Mouse (Mus musculus): ENCODE measurements at regions not wholly inside any gene's neighbourhood (a gene's known extent, or its start where the extent isn't known, plus 50 kb on each side); places are given as distances from the start of the nearest gene placed in this dataset.

GRCm38 (mm10) chr5:51169828-51170227, 397.7 kb downstream of the Ppargc1a start:
- Histone ChIP-seq H3K27ac (ENCODE audit: low read depth, low read length) (no peak overlapping the region), H3K27me3 (ENCODE audit: control insufficient read depth, insufficient read depth, low read length) (no peaks in the 10 kb centered on the region), H3K4me2 (no peak overlapping the region), H3K4me1 (ENCODE audit: control insufficient read depth, insufficient read depth, low read length) (no peaks in the 10 kb centered on the region), H3K9ac (ENCODE audit: low read length) (no peak overlapping the region), H3K9me3 (ENCODE audit: control insufficient read depth, low read length) (no peaks in the 10 kb centered on the region), H3K4me3 (ENCODE audit: low read depth, low read length) (no peak overlapping the region), H3K36me3 (ENCODE audit: control insufficient read depth, insufficient read depth, low read length) (no peaks in the 10 kb centered on the region)
- no peak for ATAC-seq (ENCODE audit: low FRiP score)
- no peak for DNase-seq (ENCODE audit: low spot score, missing footprints)
- WGBS, result 78% methylated on average over 1 of the region's 1 CpGs

GRCm38 (mm10) chr5:51168206-51168605, 399.3 kb downstream of the Ppargc1a start:
- H3K36me3 ChIP-seq (ENCODE audit: control insufficient read depth, insufficient read depth, low read length), result no peaks in the 10 kb centered on the region
- H3K4me1 ChIP-seq (ENCODE audit: control insufficient read depth, insufficient read depth, low read length), result no peaks in the 10 kb centered on the region
- no peak for DNase-seq (ENCODE audit: low spot score, missing footprints)
- H3K9me3 ChIP-seq (ENCODE audit: control insufficient read depth, low read length), result no peaks in the 10 kb centered on the region
- no peak overlapping the region for H3K9ac ChIP-seq (ENCODE audit: low read length)
- no peak overlapping the region for H3K4me2 ChIP-seq
- 73% methylated on average over 6 of the region's 6 CpGs for WGBS
- H3K4me3 ChIP-seq (ENCODE audit: low read depth, low read length), result no peak overlapping the region
- no peak overlapping the region for H3K27ac ChIP-seq (ENCODE audit: low read depth, low read length)
- no peak for ATAC-seq (ENCODE audit: low FRiP score)
- H3K27me3 ChIP-seq (ENCODE audit: control insufficient read depth, insufficient read depth, low read length), result no peaks in the 10 kb centered on the region

- DNase-seq (ENCODE audit: low spot score, missing footprints) (no peak), ATAC-seq (ENCODE audit: low FRiP score) (no peak)
- Histone ChIP-seq H3K27ac (ENCODE audit: low read depth, low read length) (no peak overlapping the region), H3K4me3 (ENCODE audit: low read depth, low read length) (no peak overlapping the region), H3K4me2 (no peak overlapping the region), H3K36me3 (ENCODE audit: control insufficient read depth, insufficient read depth, low read length) (no peaks in the 10 kb centered on the region), H3K9ac (ENCODE audit: low read length) (no peak overlapping the region), H3K9me3 (ENCODE audit: control insufficient read depth, low read length) (no peaks in the 10 kb centered on the region), H3K27me3 (ENCODE audit: control insufficient read depth, insufficient read depth, low read length) (no peaks in the 10 kb centered on the region), H3K4me1 (ENCODE audit: control insufficient read depth, insufficient read depth, low read length) (no peaks in the 10 kb centered on the region)
- 72% methylated on average over 3 of the region's 3 CpGs for WGBS
Measured at GRCm38 (mm10) chr5:51156901-51157300, 410.6 kb downstream of the Ppargc1a start.

GRCm38 (mm10) chr5:51144842-51145241, 422.7 kb downstream of the Ppargc1a start:
- no peak for ATAC-seq (ENCODE audit: low FRiP score)

GRCm38 (mm10) chr5:51125091-51125490, 442.4 kb downstream of the Ppargc1a start:
- ATAC-seq (ENCODE audit: low FRiP score) (no peak), DNase-seq (ENCODE audit: low spot score, missing footprints) (no peak)
- no peaks in the 10 kb centered on the region for H3K27me3 ChIP-seq (ENCODE audit: control insufficient read depth, insufficient read depth, low read length)
- H3K27ac ChIP-seq (ENCODE audit: low read depth, low read length), result no peak overlapping the region
- 86% methylated on average over 6 of the region's 6 CpGs for WGBS
- H3K4me3 ChIP-seq (ENCODE audit: low read depth, low read length), result no peak overlapping the region
- H3K4me2 ChIP-seq, result no peak overlapping the region
- no peaks in the 10 kb centered on the region for H3K9me3 ChIP-seq (ENCODE audit: control insufficient read depth, low read length)
- H3K36me3 ChIP-seq (ENCODE audit: control insufficient read depth, insufficient read depth, low read length), result no peaks in the 10 kb centered on the region
- H3K4me1 ChIP-seq (ENCODE audit: control insufficient read depth, insufficient read depth, low read length), result no peaks in the 10 kb centered on the region
- H3K9ac ChIP-seq (ENCODE audit: low read length), result no peak overlapping the region

More at GRCm38 (mm10) chr5:51144842-51145241, 422.7 kb downstream of the Ppargc1a start:
- Histone ChIP-seq H3K4me2 (no peak overlapping the region), H3K27ac (ENCODE audit: low read depth, low read length) (no peak overlapping the region), H3K9me3 (ENCODE audit: control insufficient read depth, low read length) (no peaks in the 10 kb centered on the region), H3K9ac (ENCODE audit: low read length) (no peak overlapping the region), H3K36me3 (ENCODE audit: control insufficient read depth, insufficient read depth, low read length) (no peaks in the 10 kb centered on the region), H3K4me1 (ENCODE audit: control insufficient read depth, insufficient read depth, low read length) (no peaks in the 10 kb centered on the region), H3K4me3 (ENCODE audit: low read depth, low read length) (no peak overlapping the region), H3K27me3 (ENCODE audit: control insufficient read depth, insufficient read depth, low read length) (no peaks in the 10 kb centered on the region)
- WGBS, result 80% methylated on average over 4 of the region's 4 CpGs
- no peak for DNase-seq (ENCODE audit: low spot score, missing footprints)

GRCm38 (mm10) chr5:51110006-51110405, 457.5 kb downstream of the Ppargc1a start:
- H3K9me3 ChIP-seq (ENCODE audit: control insufficient read depth, low read length), result no peaks in the 10 kb centered on the region
- H3K27ac ChIP-seq (ENCODE audit: low read depth, low read length), result no peak overlapping the region
- H3K27me3 ChIP-seq (ENCODE audit: control insufficient read depth, insufficient read depth, low read length), result no peaks in the 10 kb centered on the region
- H3K9ac ChIP-seq (ENCODE audit: low read length), result no peak overlapping the region
- no peak overlapping the region for H3K4me2 ChIP-seq
- no peaks in the 10 kb centered on the region for H3K4me1 ChIP-seq (ENCODE audit: control insufficient read depth, insufficient read depth, low read length)
- DNase-seq (ENCODE audit: low spot score, missing footprints), result no peak
- H3K36me3 ChIP-seq (ENCODE audit: control insufficient read depth, insufficient read depth, low read length), result no peaks in the 10 kb centered on the region
- no peak for ATAC-seq (ENCODE audit: low FRiP score)
- H3K4me3 ChIP-seq (ENCODE audit: low read depth, low read length), result no peak overlapping the region
- 72% methylated on average over 4 of the region's 4 CpGs for WGBS

GRCm38 (mm10) chr5:51108737-51109136, 458.8 kb downstream of the Ppargc1a start:
- no peak overlapping the region for H3K4me2 ChIP-seq
- 78% methylated on average over 1 of the region's 1 CpGs for WGBS
- H3K27ac ChIP-seq (ENCODE audit: low read depth, low read length), result no peak overlapping the region
- no peaks in the 10 kb centered on the region for H3K9me3 ChIP-seq (ENCODE audit: control insufficient read depth, low read length)
- no peaks in the 10 kb centered on the region for H3K36me3 ChIP-seq (ENCODE audit: control insufficient read depth, insufficient read depth, low read length)
- no peaks in the 10 kb centered on the region for H3K4me1 ChIP-seq (ENCODE audit: control insufficient read depth, insufficient read depth, low read length)
- no peak for DNase-seq (ENCODE audit: low spot score, missing footprints)
- no peak overlapping the region for H3K4me3 ChIP-seq (ENCODE audit: low read depth, low read length)
- no peak for ATAC-seq (ENCODE audit: low FRiP score)
- H3K9ac ChIP-seq (ENCODE audit: low read length), result no peak overlapping the region
- no peaks in the 10 kb centered on the region for H3K27me3 ChIP-seq (ENCODE audit: control insufficient read depth, insufficient read depth, low read length)

GRCm38 (mm10) chr5:51108181-51108580, 459.3 kb downstream of the Ppargc1a start:
- 90% methylated on average over 1 of the region's 1 CpGs for WGBS
- no peaks in the 10 kb centered on the region for H3K4me1 ChIP-seq (ENCODE audit: control insufficient read depth, insufficient read depth, low read length)
- H3K27ac ChIP-seq (ENCODE audit: low read depth, low read length), result no peak overlapping the region
- DNase-seq (ENCODE audit: low spot score, missing footprints) (no peak), ATAC-seq (ENCODE audit: low FRiP score) (no peak)
- no peaks in the 10 kb centered on the region for H3K27me3 ChIP-seq (ENCODE audit: control insufficient read depth, insufficient read depth, low read length)
- no peak overlapping the region for H3K4me3 ChIP-seq (ENCODE audit: low read depth, low read length)
- no peaks in the 10 kb centered on the region for H3K9me3 ChIP-seq (ENCODE audit: control insufficient read depth, low read length)
- H3K36me3 ChIP-seq (ENCODE audit: control insufficient read depth, insufficient read depth, low read length), result no peaks in the 10 kb centered on the region
- no peak overlapping the region for H3K9ac ChIP-seq (ENCODE audit: low read length)
- no peak overlapping the region for H3K4me2 ChIP-seq

GRCm38 (mm10) chr5:51099902-51100301, 467.6 kb downstream of the Ppargc1a start:
- H3K4me1 ChIP-seq (ENCODE audit: control insufficient read depth, insufficient read depth, low read length), result no peaks in the 10 kb centered on the region
- no peak overlapping the region for H3K27ac ChIP-seq (ENCODE audit: low read depth, low read length)

More at GRCm38 (mm10) chr5:51099902-51100301, 467.6 kb downstream of the Ppargc1a start:
- Histone ChIP-seq H3K9ac (ENCODE audit: low read length) (no peak overlapping the region), H3K4me3 (ENCODE audit: low read depth, low read length) (no peak overlapping the region), H3K36me3 (ENCODE audit: control insufficient read depth, insufficient read depth, low read length) (no peaks in the 10 kb centered on the region), H3K27me3 (ENCODE audit: control insufficient read depth, insufficient read depth, low read length) (no peaks in the 10 kb centered on the region), H3K9me3 (ENCODE audit: control insufficient read depth, low read length) (no peaks in the 10 kb centered on the region), H3K4me2 (no peak overlapping the region)
- DNase-seq (ENCODE audit: low spot score, missing footprints) (no peak), ATAC-seq (ENCODE audit: low FRiP score) (no peak)
- WGBS, result 86% methylated on average over 3 of the region's 3 CpGs
